Mouse (Mus musculus): ENCODE measurements around the gene Abhd17a.

GRCm38 (mm10) chr10:80578911-80579310 lies 11.2 kb downstream of the Abhd17a start:
- TF ChIP-seq CHD2 (IDR thresholded peaks at IDR 0.05; ENCODE audit: low read depth, low read length) = no peak
- no peak for TF ChIP-seq HCFC1 (IDR thresholded peaks at IDR 0.05; ENCODE audit: borderline replicate concordance, insufficient read depth, low read length)

All from ES-E14 (cell line).